Mouse (Mus musculus): Measurements from ENCODE around the gene Krt79. TPM values are rescaled to one million over a fixed set of nuclear protein-coding genes. Genes with fewer than 3 reads are reported as not detected.
A peak's percentile ranks its signal among the peaks of the same experiment; 100 is the strongest.

Gene Krt79
- polyA plus RNA-seq, 1 experiment from 2014 or later = not detected

GRCm38 (mm10) chr15:101879776-101880175 is 60.3 kb downstream of the Krt79 start:
- Histone ChIP-seq H3K27ac (replicated peaks; ENCODE audit: low read depth, low read length) (no peak overlapping the region), H3K9ac (ENCODE audit: low read length) (no peak overlapping the region), H3K4me1 (ENCODE audit: control insufficient read depth, insufficient read depth, low read length) (no peaks in the 10 kb centered on the region), H3K36me3 (ENCODE audit: control insufficient read depth, insufficient read depth, low read length) (no peaks in the 10 kb centered on the region), H3K4me3 (ENCODE audit: low read depth, low read length) (no peak overlapping the region), H3K27me3 (ENCODE audit: control insufficient read depth, insufficient read depth, low read length) (no peaks in the 10 kb centered on the region), H3K9me3 (ENCODE audit: control insufficient read depth, low read length) (no peaks in the 10 kb centered on the region), H3K4me2 (ENCODE audit: low read depth, severe bottlenecking) (no peak overlapping the region)
- WGBS = 17% methylated on average over 11 of the region's 11 CpGs
- DNase-seq (ENCODE audit: low spot score) (peak; percentile 66), ATAC-seq (ENCODE audit: insufficient number of reproducible peaks, low FRiP score, low TSS enrichment, low read depth) (no peak)

Small RNA genes within 50 kb of the gene (microRNA-seq; reads per million reads assigned to microRNA genes)
- not detected for gene Gm44356

Other genes with a start within 250 kb of the Krt79 start
- gene Krt6a, start 246.0 kb downstream of the Krt79 start, polyA plus RNA-seq (2014; fragmentation: Nextera tagmentation; extraction: Ambion mirVana) = 0.38 TPM in 1 of 2 replicates, not detected in the other
- 16.0 and 22.4 TPM in 2 replicates for gene Krt5, start 227.4 kb downstream of the Krt79 start, polyA plus RNA-seq (2014; fragmentation: Nextera tagmentation; extraction: Ambion mirVana)
- 0.11 TPM in 1 of 2 replicates, not detected in the other for gene Krt71, start 197.2 kb downstream of the Krt79 start, polyA plus RNA-seq (2014; fragmentation: Nextera tagmentation; extraction: Ambion mirVana)
- not detected in 2 replicates for gene Krt72, start 153.9 kb downstream of the Krt79 start, polyA plus RNA-seq (2014; fragmentation: Nextera tagmentation; extraction: Ambion mirVana)
- gene Krt73, start 138.0 kb downstream of the Krt79 start, polyA plus RNA-seq (2014; fragmentation: Nextera tagmentation; extraction: Ambion mirVana) = not detected in 2 replicates
- not detected in 2 replicates for gene Krt2, start 122.2 kb downstream of the Krt79 start, polyA plus RNA-seq (2014; fragmentation: Nextera tagmentation; extraction: Ambion mirVana)
- 0.61 and 0.75 TPM in 2 replicates for gene Krt1, start 89.5 kb downstream of the Krt79 start, polyA plus RNA-seq (2014; fragmentation: Nextera tagmentation; extraction: Ambion mirVana)
- gene Krt77, start 70.6 kb downstream of the Krt79 start, polyA plus RNA-seq (2014; fragmentation: Nextera tagmentation; extraction: Ambion mirVana) = not detected in 2 replicates
- not detected in 2 replicates for gene Krt76, start 47.4 kb downstream of the Krt79 start, polyA plus RNA-seq (2014; fragmentation: Nextera tagmentation; extraction: Ambion mirVana)
- gene Krt4, start 15.6 kb downstream of the Krt79 start, polyA plus RNA-seq (2014; fragmentation: Nextera tagmentation; extraction: Ambion mirVana) = not detected in 2 replicates
- gene Krt78, start 14.0 kb upstream of the Krt79 start, polyA plus RNA-seq (2014; fragmentation: Nextera tagmentation; extraction: Ambion mirVana) = not detected in 2 replicates
- gene Krt8, start 64.2 kb upstream of the Krt79 start, polyA plus RNA-seq (2014; fragmentation: Nextera tagmentation; extraction: Ambion mirVana) = 21.3 and 22.7 TPM in 2 replicates
- gene Krt18, start 87.9 kb upstream of the Krt79 start, polyA plus RNA-seq (2014; fragmentation: Nextera tagmentation; extraction: Ambion mirVana) = 26.8 and 30.1 TPM in 2 replicates
- gene Eif4b, start 133.4 kb upstream of the Krt79 start, polyA plus RNA-seq (2014; fragmentation: Nextera tagmentation; extraction: Ambion mirVana) = 131 and 141 TPM in 2 replicates
- gene Tns2, start 160.1 kb upstream of the Krt79 start, polyA plus RNA-seq (2014; fragmentation: Nextera tagmentation; extraction: Ambion mirVana) = 14.6 and 15.6 TPM in 2 replicates
- 7.2 and 10.0 TPM in 2 replicates for gene Spryd3, start 195.9 kb upstream of the Krt79 start, polyA plus RNA-seq (2014; fragmentation: Nextera tagmentation; extraction: Ambion mirVana)
- gene Igfbp6, start 204.0 kb upstream of the Krt79 start, polyA plus RNA-seq (2014; fragmentation: Nextera tagmentation; extraction: Ambion mirVana) = 0.17 and 0.57 TPM in 2 replicates
- gene Soat2, start 210.2 kb upstream of the Krt79 start, polyA plus RNA-seq (2014; fragmentation: Nextera tagmentation; extraction: Ambion mirVana) = 0.09 and 0.24 TPM in 2 replicates

All from limb, embryonic 11.5 days (tissue).